Mouse (Mus musculus) right cerebral cortex, postnatal 10 days (tissue): ENCODE results near the gene Trub2.

Experiments used
- DNase-seq, 2 experiments: peaks; one replicate each; pipeline ENCODE4 v3.0.0; 2021; ENCODE audit warnings: low spot score in 2 of 2

Gene Trub2

GRCm38 (mm10) chr2:29724664-29725365 lies 63.5 kb downstream of the Trub2 start:
- no peak for DNase-seq

- no peak for DNase-seq
Measured at GRCm38 (mm10) chr2:29723132-29723531, 65.2 kb downstream of the Trub2 start.

- no peak for DNase-seq
Measured at GRCm38 (mm10) chr2:29718581-29718980, 69.7 kb downstream of the Trub2 start.

- DNase-seq: peak in 1 of 2 experiments; percentile 50
Measured at GRCm38 (mm10) chr2:29716691-29717090, 71.6 kb downstream of the Trub2 start.

- DNase-seq: no peak
Measured at GRCm38 (mm10) chr2:29716143-29716542, 72.2 kb downstream of the Trub2 start.

- peak in 1 of 2 experiments; percentile 56 for DNase-seq
Measured at GRCm38 (mm10) chr2:29714127-29714526, 74.2 kb downstream of the Trub2 start.

- DNase-seq: no peak
Measured at GRCm38 (mm10) chr2:29713501-29713900, 74.8 kb downstream of the Trub2 start.

GRCm38 (mm10) chr2:29711877-29712276 lies 76.4 kb downstream of the Trub2 start:
- no peak for DNase-seq
